Mouse (Mus musculus) liver, embryonic 15.5 days (tissue): Measurements from ENCODE around the gene Mvk. TPM values are rescaled to one million over a fixed set of nuclear protein-coding genes. Genes with fewer than 3 reads are reported as not detected.

Source experiments
- ATAC-seq: fragments of 200-750 bp; cut with Nextera tagmentation; 2 replicates; pipeline ENCODE4 v1.8.0; 2017; ENCODE audit warnings: moderate number of reproducible peaks, mild to moderate bottlenecking, moderate library complexity; ENCODE audit not compliant: insufficient read depth
- H3K27ac ChIP-seq: fragments of 300-500 bp; sonication (generic); replicated peaks from 2 replicates; pipeline ENCODE4 v1.5.1; 2015; ENCODE audit warnings: mild to moderate bottlenecking, inconsistent platforms
- H3K27me3 ChIP-seq: fragments of 300-500 bp; sonication (generic); 2 replicates; pipeline ENCODE4 v1.6.1; 2015; ENCODE audit warnings: mild to moderate bottlenecking, inconsistent platforms
- H3K36me3 ChIP-seq: fragments of 300-500 bp; sonication (generic); replicated peaks from 2 replicates; pipeline ENCODE4 v1.6.1; 2015; ENCODE audit warnings: moderate library complexity, mild to moderate bottlenecking, inconsistent platforms
- H3K4me1 ChIP-seq: fragments of 300-500 bp; sonication (generic); replicated peaks from 2 replicates; pipeline ENCODE4 v1.6.1; 2015; ENCODE audit warnings: inconsistent platforms
- H3K4me2 ChIP-seq: fragments of 300-500 bp; sonication (generic); 2 replicates; pipeline ENCODE4 v1.6.1; 2015; ENCODE audit warnings: moderate library complexity, mild to moderate bottlenecking, inconsistent platforms
- H3K4me3 ChIP-seq: fragments of 300-500 bp; sonication (generic); replicated peaks from 2 replicates; pipeline ENCODE4 v1.5.1; 2015; ENCODE audit warnings: mild to moderate bottlenecking, inconsistent platforms
- H3K9ac ChIP-seq: fragments of 300-500 bp; sonication (generic); 2 replicates; pipeline ENCODE4 v1.6.1; 2015; ENCODE audit warnings: moderate library complexity, mild to moderate bottlenecking, inconsistent platforms
- H3K9me3 ChIP-seq: fragments of 300-500 bp; sonication (generic); replicated peaks from 2 replicates; pipeline ENCODE4 v1.6.1; 2016; ENCODE audit warnings: inconsistent platforms
- WGBS: fragments of 180-500 bp; shearing (Covaris S2); methylation state at CpG from one replicate; pipeline ENCODE4 v1.1.7; 2015; ENCODE audit warnings: mixed read lengths; ENCODE audit not compliant: insufficient replicate concordance; 5-methylcytosine and 5-hydroxymethylcytosine counted together
- polyA plus RNA-seq: library from polyadenylated mRNA; unstranded; fragments of >200 nt; fragmentation: Nextera tagmentation; extraction: Ambion mirVana; gene quantifications from 2 replicates; pipeline ENCODE4 v1.2.1, GENCODE M21; 2015

Mvk gene
- polyA plus RNA-seq, 1 experiment from 2014 or later = 32.7 TPM

DNA sequence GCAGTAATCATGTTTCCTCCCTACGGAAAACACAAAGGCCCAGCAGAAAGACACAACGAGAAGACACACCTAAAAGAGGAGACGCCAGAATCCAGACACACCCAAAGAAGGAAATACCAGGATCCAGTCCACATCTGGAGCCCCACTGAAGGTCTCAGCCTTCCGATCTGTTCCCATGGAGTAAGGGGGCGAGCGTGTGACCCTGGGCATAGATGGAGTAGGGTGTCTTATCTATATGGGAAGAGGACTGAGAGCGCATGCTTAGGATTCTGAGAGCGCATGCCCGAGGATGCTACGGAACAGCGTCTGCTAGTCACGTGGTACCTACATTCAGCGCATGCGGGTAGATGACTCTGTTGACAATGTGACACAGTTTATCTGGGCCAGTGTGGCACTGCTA, 41.6 kb downstream of the Mvk start:
- no peaks in the 10 kb centered on the region for H3K36me3 ChIP-seq
- H3K9ac ChIP-seq = no peak overlapping the region
- no peaks in the 10 kb centered on the region for H3K27me3 ChIP-seq
- no peak overlapping the region for H3K27ac ChIP-seq
- no peak overlapping the region for H3K4me3 ChIP-seq
- 63% methylated on average over 14 of the region's 14 CpGs for WGBS
- H3K9me3 ChIP-seq = no peaks in the 10 kb centered on the region
- H3K4me1 ChIP-seq = no peaks in the 10 kb centered on the region
- no peak for ATAC-seq
- H3K4me2 ChIP-seq = no peak overlapping the region

DNA sequence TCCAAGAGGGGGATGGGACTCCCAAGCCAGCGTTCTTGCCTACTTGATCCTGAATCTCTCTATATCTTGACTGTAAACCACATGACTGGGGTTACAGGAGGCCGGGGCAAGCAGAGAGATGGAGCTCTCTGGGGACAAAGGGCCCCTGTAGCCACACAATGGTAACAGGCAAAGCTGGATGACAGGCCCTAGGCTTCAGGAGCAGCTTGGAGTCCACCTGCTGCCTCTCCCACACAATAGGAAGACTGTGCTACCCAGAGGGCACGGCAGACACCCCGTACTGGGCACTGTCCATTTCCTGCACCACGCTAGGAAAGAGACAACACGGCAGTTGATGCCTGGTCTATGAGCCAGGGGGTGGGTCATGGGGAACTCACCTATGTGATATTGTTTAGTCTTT, 45.5 kb downstream of the Mvk start:
- H3K4me1 ChIP-seq = no peaks in the 10 kb centered on the region
- H3K36me3 ChIP-seq = no peaks in the 10 kb centered on the region
- ATAC-seq = no peak
- no peak overlapping the region for H3K27ac ChIP-seq
- WGBS = 54% methylated on average over 6 of the region's 6 CpGs
- H3K27me3 ChIP-seq = no peaks in the 10 kb centered on the region
- no peak overlapping the region for H3K4me3 ChIP-seq
- no peak overlapping the region for H3K4me2 ChIP-seq
- no peak overlapping the region for H3K9ac ChIP-seq
- H3K9me3 ChIP-seq = no peaks in the 10 kb centered on the region

- 69% methylated on average over 8 of the region's 8 CpGs for WGBS
- no peak overlapping the region for H3K4me2 ChIP-seq
Observed at GRCm38 (mm10) chr5:114490241-114490640, 46.2 kb downstream of the Mvk start.

DNA sequence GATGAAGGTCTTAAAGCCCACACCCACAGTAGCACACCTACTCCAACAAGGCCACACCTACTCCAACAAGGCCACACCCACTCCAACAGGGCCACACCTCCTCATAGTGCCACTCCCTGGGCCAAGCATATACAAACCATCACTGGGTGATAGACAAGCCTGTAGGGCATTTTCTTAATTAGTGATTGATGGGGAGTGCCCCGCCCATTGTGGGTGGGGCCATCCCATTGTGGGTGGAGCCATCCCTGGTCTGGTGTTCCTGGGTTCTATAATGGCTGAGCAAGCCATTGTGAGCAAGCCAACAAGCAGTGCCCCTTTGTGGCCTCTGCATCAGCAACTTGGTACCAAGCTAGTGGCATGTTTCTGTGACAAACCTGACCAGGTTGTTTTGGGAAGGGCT, 50.7 kb downstream of the Mvk start:
- no peaks in the 10 kb centered on the region for H3K4me1 ChIP-seq
- no peak overlapping the region for H3K27ac ChIP-seq
- no peak overlapping the region for H3K9ac ChIP-seq
- no peaks in the 10 kb centered on the region for H3K9me3 ChIP-seq
- 12% methylated on average over 1 of the region's 1 CpGs for WGBS
- no peaks in the 10 kb centered on the region for H3K27me3 ChIP-seq
- no peaks in the 10 kb centered on the region for H3K36me3 ChIP-seq
- ATAC-seq = no peak
- H3K4me3 ChIP-seq = no peak overlapping the region
- no peak overlapping the region for H3K4me2 ChIP-seq

More at GRCm38 (mm10) chr5:114490241-114490640, 46.2 kb downstream of the Mvk start:
- ATAC-seq = no peak
- Histone ChIP-seq H3K4me3 (no peak overlapping the region), H3K36me3 (no peaks in the 10 kb centered on the region), H3K27ac (no peak overlapping the region), H3K27me3 (no peaks in the 10 kb centered on the region), H3K9me3 (no peaks in the 10 kb centered on the region), H3K4me1 (no peaks in the 10 kb centered on the region), H3K9ac (no peak overlapping the region)

DNA sequence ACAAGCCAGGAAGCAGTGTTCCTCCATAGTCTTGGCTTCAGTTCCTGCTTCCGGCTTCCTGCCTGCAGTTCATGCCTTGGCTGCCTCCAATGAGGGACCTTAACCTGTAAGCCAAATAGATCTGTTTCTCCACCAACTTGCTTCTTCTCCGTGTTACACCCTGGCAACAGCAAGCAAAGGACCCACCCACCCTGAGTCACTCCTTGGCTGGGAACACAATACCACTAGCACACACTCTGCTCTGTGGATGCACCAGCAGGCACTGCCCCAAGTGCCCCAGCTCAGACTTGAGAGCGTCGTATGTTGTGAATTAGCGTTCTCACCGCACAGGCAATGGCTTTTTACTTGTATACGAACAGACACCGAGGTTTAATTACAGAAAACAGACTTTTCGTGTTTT, 57.2 kb downstream of the Mvk start:
- ATAC-seq = no peak

DNA sequence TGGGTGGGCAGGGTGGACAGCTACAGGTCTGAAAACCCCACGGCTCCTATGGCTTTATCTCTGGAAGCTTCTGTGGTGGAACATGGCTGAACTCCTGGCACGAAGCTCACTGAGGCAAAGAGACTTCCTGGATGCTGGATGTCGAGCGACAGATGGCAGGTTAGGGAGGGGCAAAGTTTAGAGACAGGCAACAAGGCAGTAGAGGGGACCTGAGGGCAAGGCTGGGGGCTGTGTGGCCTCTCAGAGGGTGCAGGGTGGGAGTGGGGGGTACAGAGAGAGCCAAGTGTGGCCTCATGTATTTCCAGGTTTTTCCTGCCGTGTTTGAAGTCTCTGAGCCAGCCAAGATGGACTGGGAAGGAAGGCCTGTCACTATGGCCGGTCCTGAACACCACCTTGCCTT, 60.8 kb downstream of the Mvk start:
- Histone ChIP-seq H3K9me3 (no peaks in the 10 kb centered on the region), H3K4me2 (no peak overlapping the region), H3K27me3 (no peaks in the 10 kb centered on the region), H3K27ac (no peak overlapping the region), H3K4me3 (no peak overlapping the region), H3K36me3 (no peaks in the 10 kb centered on the region), H3K4me1 (no peaks in the 10 kb centered on the region), H3K9ac (no peak overlapping the region)
- 14% methylated on average over 6 of the region's 6 CpGs for WGBS
- no peak for ATAC-seq

More for the DNA sequence above, 57.2 kb downstream of the Mvk start:
- H3K4me1 ChIP-seq = no peaks in the 10 kb centered on the region
- H3K27me3 ChIP-seq = no peaks in the 10 kb centered on the region
- no peaks in the 10 kb centered on the region for H3K9me3 ChIP-seq
- no peak overlapping the region for H3K4me3 ChIP-seq
- 73% methylated on average over 9 of the region's 9 CpGs for WGBS
- H3K9ac ChIP-seq = no peak overlapping the region
- no peaks in the 10 kb centered on the region for H3K36me3 ChIP-seq
- H3K27ac ChIP-seq = no peak overlapping the region
- H3K4me2 ChIP-seq = no peak overlapping the region

DNA sequence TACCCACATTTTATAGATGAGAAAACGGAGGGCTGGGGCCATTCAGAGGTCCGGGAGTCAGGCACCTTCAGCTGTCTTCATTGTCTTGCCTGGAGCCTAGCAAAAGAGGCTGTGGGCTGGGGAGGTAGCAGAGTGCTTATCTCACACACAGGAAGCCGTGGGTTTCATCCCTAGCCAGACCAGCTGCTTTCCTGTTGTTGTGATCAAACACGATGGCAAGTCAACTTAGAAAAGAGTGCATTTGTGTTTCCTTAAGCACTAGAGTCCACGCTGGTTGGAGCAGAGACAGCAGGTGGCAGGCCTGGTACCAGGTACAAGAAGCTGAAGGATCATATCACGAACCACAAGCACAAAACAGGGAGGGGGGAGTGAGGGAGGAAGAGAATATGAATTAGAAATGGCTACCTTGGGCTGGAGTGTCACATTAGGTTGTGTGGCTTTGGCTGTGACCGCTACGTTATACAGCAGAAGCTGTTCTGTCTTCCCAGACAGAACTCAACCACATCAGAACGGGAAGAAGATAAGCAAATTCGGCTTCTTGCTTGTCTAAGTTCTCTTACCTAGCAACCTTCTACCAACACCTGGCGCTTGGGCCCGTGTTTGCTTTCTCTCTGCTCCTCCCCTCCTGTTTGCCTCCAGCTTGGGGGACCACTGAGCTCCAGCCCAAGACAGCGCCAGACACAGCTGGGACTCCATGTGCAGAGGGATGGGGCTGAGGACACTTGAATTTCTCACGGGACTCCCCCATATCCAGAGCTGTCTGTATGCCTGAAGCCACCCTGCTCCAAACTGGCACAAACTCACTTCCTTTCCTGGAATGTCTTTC, 61.4 kb downstream of the Mvk start:
- Histone ChIP-seq H3K4me2 (no peak overlapping the region), H3K9me3 (no peaks in the 10 kb centered on the region), H3K27ac (no peak overlapping the region), H3K9ac (no peak overlapping the region), H3K4me1 (no peaks in the 10 kb centered on the region), H3K4me3 (no peak overlapping the region), H3K36me3 (no peaks in the 10 kb centered on the region), H3K27me3 (no peaks in the 10 kb centered on the region; the same call in 1 of the 2 replicates)
- WGBS = 15% methylated on average over 14 of the region's 14 CpGs
- ATAC-seq = no peak

DNA sequence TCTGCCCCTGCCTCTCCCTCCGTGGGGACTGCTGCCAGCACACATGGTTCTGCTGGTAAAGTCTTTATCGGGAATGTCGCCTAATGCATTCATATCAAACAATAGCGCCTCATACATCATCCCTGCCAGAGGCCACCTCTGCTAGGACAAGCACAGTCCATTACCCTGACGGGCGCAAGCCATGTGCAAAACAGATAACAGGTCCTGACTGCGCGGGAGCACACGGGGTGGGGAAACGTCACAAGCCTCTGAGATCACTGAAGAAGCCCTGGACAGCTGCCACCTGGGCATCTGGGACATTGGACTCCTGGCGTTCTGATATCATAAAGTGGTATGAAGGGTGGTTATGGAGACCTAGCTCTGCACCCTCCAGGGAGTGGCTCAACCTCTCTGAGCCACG, 63.3 kb downstream of the Mvk start:
- WGBS = 52% methylated on average over 12 of the region's 12 CpGs
- no peak for ATAC-seq
- peaks cover 5% of the 10 kb centered on the region; the same call in 1 of the 2 replicates for H3K27me3 ChIP-seq

GRCm38 (mm10) chr5:114507964-114508363, 63.9 kb downstream of the Mvk start:
- H3K4me1 ChIP-seq = no peaks in the 10 kb centered on the region
- no peak overlapping the region for H3K4me3 ChIP-seq
- no peak overlapping the region for H3K9ac ChIP-seq
- WGBS = 47% methylated on average over 4 of the region's 4 CpGs
- peaks cover 8% of the 10 kb centered on the region for H3K27me3 ChIP-seq
- no peak overlapping the region for H3K4me2 ChIP-seq
- no peaks in the 10 kb centered on the region for H3K9me3 ChIP-seq
- no peaks in the 10 kb centered on the region for H3K36me3 ChIP-seq
- no peak for ATAC-seq
- H3K27ac ChIP-seq = no peak overlapping the region

More for the DNA sequence above, 63.3 kb downstream of the Mvk start:
- no peaks in the 10 kb centered on the region for H3K4me1 ChIP-seq
- H3K9ac ChIP-seq = no peak overlapping the region
- H3K4me2 ChIP-seq = no peak overlapping the region
- H3K4me3 ChIP-seq = no peak overlapping the region
- no peak overlapping the region for H3K27ac ChIP-seq
- H3K9me3 ChIP-seq = no peaks in the 10 kb centered on the region
- no peaks in the 10 kb centered on the region for H3K36me3 ChIP-seq

- no peak overlapping the region for H3K4me2 ChIP-seq
- H3K36me3 ChIP-seq = no peaks in the 10 kb centered on the region
- H3K27me3 ChIP-seq = peaks cover 23% of the 10 kb centered on the region
- H3K27ac ChIP-seq = no peak overlapping the region
- ATAC-seq = no peak
- H3K9ac ChIP-seq = no peak overlapping the region
- H3K9me3 ChIP-seq = no peaks in the 10 kb centered on the region
- H3K4me3 ChIP-seq = no peak overlapping the region
- WGBS = 52% methylated on average over 7 of the region's 7 CpGs
- no peaks in the 10 kb centered on the region for H3K4me1 ChIP-seq
Observed at GRCm38 (mm10) chr5:114509461-114509860, 65.4 kb downstream of the Mvk start.
